Mouse (Mus musculus): Measurements from ENCODE around the gene Homer1.

Homer1 gene

GRCm38 (mm10) chr13:93331721-93332120 lies 32.3 kb downstream of the Homer1 start:
- in situ Hi-C loops (cut with MboI; ENCODE audit: low pct_unique_long_range_greater_than_20kb in 1 of 2, low sequenced_read_pairs in 2 of 2, unreplicated experiment in 1 of 2) = no loop called here

GRCm38 (mm10) chr13:93332491-93332890 lies 33.1 kb downstream of the Homer1 start:
- in situ Hi-C loops (cut with MboI; ENCODE audit: low pct_unique_long_range_greater_than_20kb in 1 of 2, low sequenced_read_pairs in 2 of 2, unreplicated experiment in 1 of 2) = no loop called here

- in situ Hi-C loops (cut with MboI; ENCODE audit: low pct_unique_long_range_greater_than_20kb in 1 of 2, low sequenced_read_pairs in 2 of 2, unreplicated experiment in 1 of 2) = no loop called here
These were observed 35.9 kb downstream of the Homer1 start for GRCm38 (mm10) chr13:93335337-93335736.

- in situ Hi-C loops (cut with MboI; ENCODE audit: low pct_unique_long_range_greater_than_20kb in 1 of 2, low sequenced_read_pairs in 2 of 2, unreplicated experiment in 1 of 2) = no loop called here
These were observed 39.0 kb downstream of the Homer1 start for GRCm38 (mm10) chr13:93338394-93338793.

GRCm38 (mm10) chr13:93340555-93341278 lies 41.3 kb downstream of the Homer1 start:
- in situ Hi-C loops (cut with MboI; ENCODE audit: low pct_unique_long_range_greater_than_20kb in 1 of 2, low sequenced_read_pairs in 2 of 2, unreplicated experiment in 1 of 2) = no loop called here

- in situ Hi-C loops (cut with MboI; ENCODE audit: low pct_unique_long_range_greater_than_20kb in 1 of 2, low sequenced_read_pairs in 2 of 2, unreplicated experiment in 1 of 2) = no loop called here
These were observed 43.2 kb downstream of the Homer1 start for GRCm38 (mm10) chr13:93342641-93343040.

- in situ Hi-C loops (cut with MboI; ENCODE audit: low pct_unique_long_range_greater_than_20kb in 1 of 2, low sequenced_read_pairs in 2 of 2, unreplicated experiment in 1 of 2) = no loop called here
These were observed 45.0 kb downstream of the Homer1 start for GRCm38 (mm10) chr13:93344395-93344794.

- in situ Hi-C loops (cut with MboI; ENCODE audit: low pct_unique_long_range_greater_than_20kb in 1 of 2, low sequenced_read_pairs in 2 of 2, unreplicated experiment in 1 of 2) = no loop called here
These were observed 46.4 kb downstream of the Homer1 start for GRCm38 (mm10) chr13:93345854-93346253.

GRCm38 (mm10) chr13:93352030-93352429 lies 52.6 kb downstream of the Homer1 start:
- in situ Hi-C loops (cut with MboI; ENCODE audit: low pct_unique_long_range_greater_than_20kb in 1 of 2, low sequenced_read_pairs in 2 of 2, unreplicated experiment in 1 of 2) = no loop called here

- in situ Hi-C loops (cut with MboI; ENCODE audit: low pct_unique_long_range_greater_than_20kb in 1 of 2, low sequenced_read_pairs in 2 of 2, unreplicated experiment in 1 of 2) = no loop called here
These were observed 55.2 kb downstream of the Homer1 start for GRCm38 (mm10) chr13:93354420-93355278.

GRCm38 (mm10) chr13:93355279-93355587 lies 55.8 kb downstream of the Homer1 start:
- in situ Hi-C loops (cut with MboI; ENCODE audit: low pct_unique_long_range_greater_than_20kb in 1 of 2, low sequenced_read_pairs in 2 of 2, unreplicated experiment in 1 of 2) = no loop called here

GRCm38 (mm10) chr13:93358522-93358921 lies 59.1 kb downstream of the Homer1 start:
- in situ Hi-C loops (cut with MboI; ENCODE audit: low pct_unique_long_range_greater_than_20kb in 1 of 2, low sequenced_read_pairs in 2 of 2, unreplicated experiment in 1 of 2) = no loop called here

- in situ Hi-C loops (cut with MboI; ENCODE audit: low pct_unique_long_range_greater_than_20kb in 1 of 2, low sequenced_read_pairs in 2 of 2, unreplicated experiment in 1 of 2) = no loop called here
These were observed 68.1 kb downstream of the Homer1 start for GRCm38 (mm10) chr13:93367555-93367954.

GRCm38 (mm10) chr13:93368812-93369584 lies 69.6 kb downstream of the Homer1 start:
- in situ Hi-C loops (cut with MboI; ENCODE audit: low pct_unique_long_range_greater_than_20kb in 1 of 2, low sequenced_read_pairs in 2 of 2, unreplicated experiment in 1 of 2) = no loop called here

GRCm38 (mm10) chr13:93374457-93374856 lies 75.0 kb downstream of the Homer1 start:
- in situ Hi-C loops (cut with MboI; ENCODE audit: low pct_unique_long_range_greater_than_20kb in 1 of 2, low sequenced_read_pairs in 2 of 2, unreplicated experiment in 1 of 2) = no loop called here

GRCm38 (mm10) chr13:93378493-93378892 lies 79.1 kb downstream of the Homer1 start:
- in situ Hi-C loops (cut with MboI; ENCODE audit: low pct_unique_long_range_greater_than_20kb in 1 of 2, low sequenced_read_pairs in 2 of 2, unreplicated experiment in 1 of 2) = no loop called here

- in situ Hi-C loops (cut with MboI; ENCODE audit: low pct_unique_long_range_greater_than_20kb in 1 of 2, low sequenced_read_pairs in 2 of 2, unreplicated experiment in 1 of 2) = no loop called here
These were observed 81.1 kb downstream of the Homer1 start for GRCm38 (mm10) chr13:93380399-93381063.

- in situ Hi-C loops (cut with MboI; ENCODE audit: low pct_unique_long_range_greater_than_20kb in 1 of 2, low sequenced_read_pairs in 2 of 2, unreplicated experiment in 1 of 2) = no loop called here
These were observed 81.9 kb downstream of the Homer1 start for GRCm38 (mm10) chr13:93381301-93381700.

GRCm38 (mm10) chr13:93383092-93383491 lies 83.7 kb downstream of the Homer1 start:
- in situ Hi-C loops (cut with MboI; ENCODE audit: low pct_unique_long_range_greater_than_20kb in 1 of 2, low sequenced_read_pairs in 2 of 2, unreplicated experiment in 1 of 2) = no loop called here

Data from mouse embryonic stem cell (cell line).